Mouse (Mus musculus) testis, adult 2 months (tissue): ENCODE data around the gene Bpifa1.
"Not testable (repeated sequence)": the region's sequence is repeated elsewhere in the genome, so short reads cannot be mapped to it uniquely, and the experiment has no call there.

Experiments
- CTCF ChIP-seq: fragments of 200-500 bp; IDR thresholded peaks from 2 replicates; pipeline ENCODE4 v1.5.1; 2012; ENCODE audit warnings: low read depth, mild to moderate bottlenecking, inconsistent platforms, low read length, moderate library complexity; ENCODE audit not compliant: control insufficient read depth, insufficient read depth, insufficient replicate concordance
- POLR2A ChIP-seq: fragments of 200-500 bp; IDR thresholded peaks from 2 replicates; pipeline ENCODE4 v1.6.1; 2012; ENCODE audit warnings: low read depth, mild to moderate bottlenecking, inconsistent platforms, low read length, moderate library complexity; ENCODE audit not compliant: control insufficient read depth

- TF ChIP-seq POLR2A, CTCF: not testable (repeated sequence)
These were observed 39.2 kb downstream of the Bpifa1 start for GRCm38 (mm10) chr2:154181900-154182299.
